Mouse (Mus musculus): ENCODE results near the gene Wdr20.

- TF ChIP-seq SMC3 (IDR thresholded peaks at IDR 0.05; ENCODE audit: low read depth, low read length) (no peak), ZC3H11A (IDR thresholded peaks at IDR 0.05; ENCODE audit: low read depth, low read length) (no peak), ELF1 (IDR thresholded peaks at IDR 0.05; ENCODE audit: low read depth, low read length) (no peak), MAZ (IDR thresholded peaks at IDR 0.05; ENCODE audit: low read depth, low read length) (no peak), POLR2A (IDR thresholded peaks at IDR 0.05; ENCODE audit: control insufficient read depth in 1 of 2, insufficient read depth in 1 of 2, low read depth in 1 of 2, low read length in 2 of 2, poor library complexity in 1 of 2) (no peak), BHLHE40 (IDR thresholded peaks at IDR 0.05; ENCODE audit: borderline replicate concordance, low read depth, low read length) (no peak), MAX (IDR thresholded peaks at IDR 0.05; ENCODE audit: low read length) (no peak), E2F4 (IDR thresholded peaks at IDR 0.05; ENCODE audit: borderline replicate concordance, low read depth, low read length) (no peak), EP300 (IDR thresholded peaks at IDR 0.05; ENCODE audit: low read depth in 1 of 2, low read length in 2 of 2) (no peak), CTCF (IDR thresholded peaks at IDR 0.05 in 2 of 3, conservative IDR thresholded peaks at IDR 0.05 in 1 of 3; ENCODE audit: control insufficient read depth in 1 of 3, insufficient read depth in 1 of 3, low read depth in 2 of 3, low read length in 3 of 3, poor library complexity in 1 of 3, severe bottlenecking in 1 of 3) (no peak), MXI1 (IDR thresholded peaks at IDR 0.05; ENCODE audit: low read depth, low read length) (no peak), ZMIZ1 (IDR thresholded peaks at IDR 0.05; ENCODE audit: low read depth, low read length) (no peak), ZNF384 (IDR thresholded peaks at IDR 0.05; ENCODE audit: low read depth, low read length) (no peak), CHD2 (IDR thresholded peaks at IDR 0.05; ENCODE audit: low read length) (no peak)
These were observed 12.7 kb upstream of the Wdr20 start for GRCm38 (mm10) chr12:110725051-110725450.

Measured in MEL (cell line).